Mouse (Mus musculus) liver, embryonic 12.5 days (tissue): ENCODE measurements around the gene Six4. TPM values are rescaled to one million over a fixed set of nuclear protein-coding genes. Genes with fewer than 3 reads are reported as not detected.
"Not testable (repeated sequence)": the region's sequence is repeated elsewhere in the genome, so short reads cannot be mapped to it uniquely, and the experiment has no call there.

Experiments
- ATAC-seq: fragments of 200-750 bp; cut with Nextera tagmentation; 2 replicates; pipeline ENCODE4 v1.8.0; 2017; ENCODE audit warnings: moderate number of reproducible peaks, mild to moderate bottlenecking, moderate library complexity
- H3K27ac ChIP-seq: fragments of 300-500 bp; sonication (generic); 2 replicates; pipeline ENCODE4 v1.5.1; 2016; ENCODE audit warnings: mild to moderate bottlenecking
- H3K27me3 ChIP-seq: fragments of 300-500 bp; sonication (generic); replicated peaks from 2 replicates; pipeline ENCODE4 v1.6.1; 2016; ENCODE audit warnings: mild to moderate bottlenecking, moderate library complexity
- H3K36me3 ChIP-seq: fragments of 300-500 bp; sonication (generic); 2 replicates; pipeline ENCODE4 v1.6.1; 2016; ENCODE audit warnings: mild to moderate bottlenecking, moderate library complexity
- H3K4me1 ChIP-seq: fragments of 300-500 bp; sonication (generic); 2 replicates; pipeline ENCODE4 v1.6.1; 2016
- H3K4me2 ChIP-seq: fragments of 300-500 bp; sonication (generic); 2 replicates; pipeline ENCODE4 v1.6.1; 2016; ENCODE audit warnings: mild to moderate bottlenecking, moderate library complexity
- H3K4me3 ChIP-seq: fragments of 300-500 bp; sonication (generic); 2 replicates; pipeline ENCODE4 v1.5.1; 2016; ENCODE audit warnings: mild to moderate bottlenecking, moderate library complexity
- H3K9ac ChIP-seq: fragments of 300-500 bp; sonication (generic); 2 replicates; pipeline ENCODE4 v1.6.1; 2016; ENCODE audit warnings: mild to moderate bottlenecking, moderate library complexity
- H3K9me3 ChIP-seq: fragments of 300-500 bp; sonication (generic); replicated peaks from 2 replicates; pipeline ENCODE4 v1.6.1; 2016; ENCODE audit warnings: mild to moderate bottlenecking, moderate library complexity
- WGBS: fragments of 180-500 bp; shearing (Covaris S2); methylation state at CpG from one replicate; pipeline ENCODE4 v1.1.7; 2016; ENCODE audit not compliant: insufficient replicate concordance; 5-methylcytosine and 5-hydroxymethylcytosine counted together
- polyA plus RNA-seq: library from polyadenylated mRNA; unstranded; fragments of >200 nt; fragmentation: Nextera tagmentation; extraction: Ambion mirVana; gene quantifications from 2 replicates; pipeline ENCODE4 v1.2.1, GENCODE M21; 2016

Six4 gene
- polyA plus RNA-seq, 1 experiment from 2014 or later, result 0.18 TPM

DNA sequence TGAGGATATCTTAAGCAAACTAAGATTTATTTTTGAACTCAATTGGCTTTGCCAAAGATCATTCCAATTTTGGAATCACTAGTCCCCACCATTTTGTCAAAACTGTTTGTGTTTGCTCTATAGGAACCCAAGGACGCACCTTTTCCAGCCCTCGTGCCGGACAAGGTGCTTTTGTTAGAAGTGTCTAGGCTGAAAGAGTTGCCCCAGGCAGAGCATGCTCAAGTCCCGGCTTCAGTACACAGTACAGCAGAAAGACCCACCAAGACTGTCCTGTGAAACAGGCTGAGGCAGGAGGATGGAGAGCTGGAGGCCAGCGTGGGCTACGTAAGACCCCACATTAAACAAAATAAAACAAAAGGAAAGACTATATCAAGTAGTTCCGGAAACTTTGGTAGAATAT, 26.2 kb downstream of the Six4 start:
- H3K9me3 ChIP-seq, result no peaks in the 10 kb centered on the region
- H3K4me1 ChIP-seq, result peaks cover 16% of the 10 kb centered on the region
- H3K36me3 ChIP-seq, result no peaks in the 10 kb centered on the region
- H3K9ac ChIP-seq, result no peak overlapping the region
- ATAC-seq, result no peak
- 83% methylated on average over 7 of the region's 7 CpGs for WGBS
- no peak overlapping the region for H3K4me2 ChIP-seq
- peaks cover 20% of the 10 kb centered on the region for H3K27me3 ChIP-seq
- no peak overlapping the region for H3K27ac ChIP-seq
- no peak overlapping the region for H3K4me3 ChIP-seq

DNA sequence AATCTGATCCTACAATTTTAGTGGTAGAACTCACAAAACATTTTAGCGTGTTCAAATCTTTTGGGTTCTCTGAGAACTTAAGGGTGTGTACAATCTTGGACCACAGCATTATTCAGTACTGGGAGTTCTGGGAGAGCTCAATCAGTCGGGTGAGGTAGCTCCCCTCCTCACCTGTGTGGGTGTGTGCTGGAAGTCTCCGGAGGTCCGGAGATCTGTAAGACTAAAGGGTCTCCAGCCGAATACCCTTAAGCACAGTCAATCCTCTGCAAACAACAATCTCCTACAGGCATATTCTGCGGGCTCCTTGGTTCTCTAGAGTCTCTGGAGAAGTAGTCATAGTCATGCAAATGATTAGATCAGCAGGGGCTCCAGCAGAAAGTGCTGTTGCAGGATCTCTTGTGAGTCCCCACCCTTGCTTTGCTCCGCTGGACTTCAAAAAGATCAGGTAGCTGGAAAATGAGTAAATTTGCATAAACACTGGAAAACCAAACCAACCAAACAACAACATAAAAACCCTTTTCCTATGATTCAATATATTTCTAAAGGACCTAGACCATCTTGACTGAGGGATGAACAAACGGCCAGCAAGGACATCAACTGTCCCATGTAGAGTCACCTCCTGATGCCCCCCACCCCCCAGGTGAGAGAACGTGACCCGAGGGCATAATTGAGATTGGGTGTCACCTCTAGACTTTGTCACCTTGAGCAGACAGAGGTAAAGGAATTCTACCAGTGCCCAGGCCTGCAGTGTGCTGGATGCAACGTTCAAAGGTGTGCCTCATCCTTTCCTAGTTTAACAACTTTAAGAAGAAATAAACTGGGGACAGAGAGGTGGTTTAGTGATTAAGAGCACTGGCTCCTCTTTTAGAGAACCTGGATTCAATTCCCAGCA, 27.3 kb downstream of the Six4 start:
- 29% methylated on average over 11 of the region's 11 CpGs for WGBS
- H3K4me3 ChIP-seq, result no peak overlapping the region
- H3K27ac ChIP-seq, result no peak overlapping the region
- no peak for ATAC-seq
- no peak overlapping the region for H3K4me2 ChIP-seq
- H3K27me3 ChIP-seq, result peaks cover 20% of the 10 kb centered on the region
- H3K4me1 ChIP-seq, result peaks cover 16% of the 10 kb centered on the region
- H3K9ac ChIP-seq, result no peak overlapping the region
- H3K9me3 ChIP-seq, result no peaks in the 10 kb centered on the region
- no peaks in the 10 kb centered on the region for H3K36me3 ChIP-seq

DNA sequence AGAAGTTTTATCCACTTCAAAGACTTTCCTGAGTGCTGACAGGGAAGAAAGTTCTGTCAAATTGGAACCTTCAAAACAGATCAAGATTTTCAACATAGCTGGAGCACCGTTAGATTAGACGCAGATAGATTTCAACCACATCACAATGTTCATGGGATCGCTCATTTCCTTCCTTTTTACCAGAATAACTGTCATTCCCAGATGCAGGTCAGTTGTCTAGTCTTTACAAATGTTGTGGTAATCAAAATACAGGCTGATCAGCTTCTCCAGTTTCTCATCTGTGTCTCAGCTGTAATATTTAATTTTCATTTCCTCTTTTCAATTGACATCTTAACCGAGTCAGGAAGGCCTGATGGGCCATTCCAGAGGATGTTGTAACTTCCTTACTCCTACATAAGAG, 29.5 kb downstream of the Six4 start:
- 52% methylated on average over 4 of the region's 4 CpGs for WGBS
- ATAC-seq, result no peak
- Histone ChIP-seq H3K36me3 (no peaks in the 10 kb centered on the region), H3K4me3 (no peak overlapping the region), H3K4me1 (peaks cover 8% of the 10 kb centered on the region), H3K9me3 (no peaks in the 10 kb centered on the region), H3K27ac (no peak overlapping the region), H3K4me2 (no peak overlapping the region), H3K27me3 (peaks cover 20% of the 10 kb centered on the region), H3K9ac (no peak overlapping the region)

DNA sequence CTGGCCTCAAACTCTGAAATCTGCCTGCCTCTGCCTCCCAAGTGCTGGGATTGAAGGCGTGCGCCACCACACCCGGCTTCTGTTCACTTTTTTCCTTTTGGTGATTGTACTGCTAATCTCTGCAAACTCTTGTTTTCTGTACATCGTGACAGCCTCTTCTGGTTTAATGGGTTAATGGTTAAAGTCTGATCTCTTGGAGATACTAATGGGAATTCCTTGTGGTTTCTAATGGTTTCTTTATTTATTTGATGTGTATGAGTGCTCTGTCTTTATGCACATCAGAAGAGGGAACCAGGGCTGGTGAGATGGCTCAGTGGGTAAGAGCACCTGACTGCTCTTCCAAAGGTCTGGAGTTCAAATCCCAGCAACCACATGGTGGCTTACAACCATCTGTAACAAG, 31.4 kb downstream of the Six4 start:
- not testable (repeated sequence) for H3K9ac ChIP-seq, H3K4me2 ChIP-seq, H3K27ac ChIP-seq, H3K4me1 ChIP-seq, H3K36me3 ChIP-seq, H3K9me3 ChIP-seq, H3K4me3 ChIP-seq, ATAC-seq
- H3K27me3 ChIP-seq, result peaks cover 17% of the 10 kb centered on the region; the same call in 1 of the 2 replicates
- WGBS, result 64% methylated on average over 4 of the region's 4 CpGs

DNA sequence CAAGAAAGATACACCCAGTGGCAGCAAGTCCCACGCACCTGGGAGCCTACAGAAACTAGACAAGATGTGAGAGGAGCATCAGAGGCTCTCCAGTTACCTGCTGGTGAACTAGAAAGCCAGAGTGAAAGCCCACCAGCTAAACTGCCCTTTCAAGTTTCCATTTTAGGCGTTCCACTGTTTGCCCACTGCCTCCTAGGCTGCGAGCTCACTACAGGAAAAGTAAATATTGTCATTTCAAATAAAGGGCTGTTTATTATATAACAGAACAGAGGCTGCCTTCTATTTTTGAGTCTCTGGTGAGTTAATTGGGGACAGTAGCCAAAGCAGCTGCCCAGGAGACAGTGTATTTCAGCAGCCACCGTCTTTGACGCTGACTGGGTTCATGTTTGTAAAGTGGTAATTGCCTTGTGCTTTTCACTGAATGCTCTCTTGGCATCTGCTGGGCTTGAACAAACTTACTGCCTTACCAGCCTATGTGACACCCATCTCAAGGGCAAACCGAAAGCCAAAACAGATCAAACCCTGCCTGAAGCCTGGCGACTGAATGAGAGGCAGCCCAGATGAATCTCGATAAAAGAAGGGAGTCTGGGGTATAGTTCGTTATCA, 52.3 kb downstream of the Six4 start:
- Histone ChIP-seq H3K9ac (no peak overlapping the region), H3K4me3 (no peak overlapping the region), H3K4me1 (no peaks in the 10 kb centered on the region), H3K27ac (no peak overlapping the region), H3K4me2 (no peak overlapping the region), H3K9me3 (no peaks in the 10 kb centered on the region), H3K36me3 (no peaks in the 10 kb centered on the region), H3K27me3 (peaks cover 41% of the 10 kb centered on the region)
- 42% methylated on average over 9 of the region's 9 CpGs for WGBS
- no peak for ATAC-seq

DNA sequence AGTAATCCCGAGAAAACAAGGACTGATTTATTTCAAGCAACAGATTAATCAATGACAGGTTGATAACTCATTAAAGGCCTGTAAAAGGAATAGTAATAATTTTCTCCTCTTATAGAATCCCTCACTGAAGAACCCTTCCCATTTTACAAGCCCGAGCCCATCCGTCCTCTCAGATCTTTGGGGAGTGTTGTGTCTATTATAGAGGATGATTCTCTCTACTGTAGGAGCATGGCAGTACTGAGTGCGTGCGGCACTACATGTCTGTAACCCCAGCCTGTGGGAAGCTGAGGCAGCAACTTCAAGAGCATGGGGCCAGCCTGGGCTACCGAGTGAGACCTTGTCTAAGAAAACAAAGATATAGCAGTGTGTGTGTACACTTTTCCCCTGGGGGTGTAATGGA, 55.8 kb downstream of the Six4 start:
- Histone ChIP-seq H3K27me3 (peaks cover 76% of the 10 kb centered on the region), H3K9me3 (no peaks in the 10 kb centered on the region), H3K36me3 (no peaks in the 10 kb centered on the region), H3K4me1 (peaks cover 10% of the 10 kb centered on the region; the same call in 1 of the 2 replicates), H3K4me3 (no peak overlapping the region), H3K4me2 (no peak overlapping the region), H3K9ac (no peak overlapping the region), H3K27ac (no peak overlapping the region)
- ATAC-seq, result no peak
- 68% methylated on average over 6 of the region's 6 CpGs for WGBS

DNA sequence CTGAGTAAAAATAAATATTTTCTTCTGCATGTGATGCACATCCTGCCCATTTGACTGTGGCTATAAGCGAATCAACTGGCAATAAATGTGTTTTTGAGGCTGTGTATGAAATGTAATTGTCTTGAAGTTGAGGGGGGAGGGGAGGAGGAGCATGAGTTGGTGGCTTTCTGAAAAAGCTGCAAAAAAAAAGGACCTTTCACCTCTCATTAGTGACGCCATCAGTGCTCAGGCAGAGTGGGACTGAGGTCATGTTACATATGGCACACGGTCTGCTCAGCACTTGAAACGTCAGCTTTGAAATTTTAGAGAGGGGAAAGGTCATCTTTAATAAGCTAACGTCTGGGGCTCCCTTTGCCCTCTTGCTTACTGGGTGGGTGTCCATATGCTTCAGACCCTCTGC, 57.8 kb downstream of the Six4 start:
- ATAC-seq, result no peak
- WGBS, result 19% methylated on average over 5 of the region's 5 CpGs
- H3K4me1 ChIP-seq, result peaks cover 10% of the 10 kb centered on the region; the same call in 1 of the 2 replicates

DNA sequence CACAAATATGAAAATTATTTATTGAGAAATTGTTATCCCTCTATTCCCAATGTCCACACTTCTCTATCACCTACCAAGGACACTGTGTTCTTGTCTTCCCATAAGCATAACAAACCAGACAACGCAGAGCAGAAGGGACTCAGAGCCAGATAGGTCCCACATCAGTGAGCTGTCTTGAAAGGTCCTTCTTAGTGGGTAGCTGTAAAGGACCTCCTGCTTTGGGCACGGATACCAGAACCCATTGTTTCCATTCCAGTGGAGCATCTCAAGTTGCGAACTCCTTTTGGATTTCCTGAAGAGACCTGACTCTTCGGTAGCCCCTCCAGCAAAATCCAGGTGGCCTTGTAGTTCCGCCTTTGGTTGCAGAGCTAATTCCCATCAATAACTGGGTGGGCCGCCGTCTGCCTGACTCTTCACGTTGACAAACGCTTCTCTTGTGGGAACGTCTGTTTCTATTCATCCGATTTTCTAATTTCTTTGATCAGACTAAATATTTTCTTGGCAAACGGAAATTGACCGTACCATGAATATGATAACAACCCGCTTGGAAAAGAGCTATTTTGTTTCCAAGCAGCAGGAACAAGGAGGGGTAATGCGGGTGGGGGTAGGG, 58.6 kb downstream of the Six4 start:
- H3K9ac ChIP-seq, result no peak overlapping the region
- H3K4me2 ChIP-seq, result peak overlapping the region; percentile 78
- 21% methylated on average over 15 of the region's 15 CpGs for WGBS
- no peak overlapping the region for H3K27ac ChIP-seq
- no peak overlapping the region for H3K4me3 ChIP-seq
- peaks cover 10% of the 10 kb centered on the region; the same call in 1 of the 2 replicates for H3K4me1 ChIP-seq
- H3K36me3 ChIP-seq, result no peaks in the 10 kb centered on the region
- ATAC-seq, result no peak
- H3K9me3 ChIP-seq, result no peaks in the 10 kb centered on the region
- H3K27me3 ChIP-seq, result peaks cover 90% of the 10 kb centered on the region

More for the DNA sequence above, 57.8 kb downstream of the Six4 start:
- no peak overlapping the region for H3K9ac ChIP-seq
- no peak overlapping the region for H3K4me2 ChIP-seq
- no peak overlapping the region for H3K4me3 ChIP-seq
- H3K27ac ChIP-seq, result no peak overlapping the region
- H3K36me3 ChIP-seq, result no peaks in the 10 kb centered on the region
- H3K9me3 ChIP-seq, result no peaks in the 10 kb centered on the region
- H3K27me3 ChIP-seq, result peaks cover 82% of the 10 kb centered on the region

DNA sequence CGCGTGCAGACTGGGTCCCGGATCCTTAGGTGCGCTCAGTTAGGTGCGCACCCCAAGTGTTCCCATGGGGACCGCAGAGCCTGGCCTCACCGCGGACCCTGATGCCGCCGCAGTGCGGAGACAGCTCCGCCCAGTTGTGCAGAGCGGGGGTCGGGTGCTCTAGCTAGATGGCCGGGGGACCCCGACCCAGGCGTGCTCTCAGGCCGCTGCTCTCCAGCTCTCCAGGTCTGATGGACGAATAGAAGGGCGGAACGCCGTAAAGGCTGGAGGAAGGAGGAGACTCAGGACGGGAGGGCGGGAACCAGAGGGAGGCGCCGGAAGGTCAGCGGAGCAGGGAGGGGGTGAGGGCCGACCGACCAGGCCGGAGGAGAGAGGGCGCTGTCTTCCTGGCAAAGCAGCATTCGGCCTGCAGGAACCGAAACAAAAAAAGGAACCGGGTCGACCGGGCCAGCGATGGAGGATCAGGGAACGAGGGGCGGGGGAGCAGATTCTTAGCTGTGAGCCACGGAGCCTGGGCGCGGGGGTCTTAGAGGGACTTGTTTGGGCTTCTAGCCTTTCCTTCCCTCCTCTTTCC, 59.5 kb downstream of the Six4 start, which contains the start of gene Six1:
Six1 (minus strand) TSS at position 220 of the 574 bp plus-strand sequence.
- Histone ChIP-seq H3K27ac (no peak within 1 kb of the TSS), H3K9me3 (no peaks in the 10 kb centered on the region), H3K4me1 (peaks cover 10% of the 10 kb centered on the region; the same call in 1 of the 2 replicates), H3K4me3 (peak within 1 kb of the TSS; percentile 58), H3K9ac (0 out of 2 replicates have a peak within 1 kb of the TSS, but pooled peaks have one; percentile 23), H3K4me2 (peak within 1 kb of the TSS; percentile 78), H3K27me3 (peaks cover 99% of the 10 kb centered on the region), H3K36me3 (no peaks in the 10 kb centered on the region)
- ATAC-seq, result peak; percentile 66
- under 1% methylated on average over 42 of the region's 42 CpGs for WGBS

DNA sequence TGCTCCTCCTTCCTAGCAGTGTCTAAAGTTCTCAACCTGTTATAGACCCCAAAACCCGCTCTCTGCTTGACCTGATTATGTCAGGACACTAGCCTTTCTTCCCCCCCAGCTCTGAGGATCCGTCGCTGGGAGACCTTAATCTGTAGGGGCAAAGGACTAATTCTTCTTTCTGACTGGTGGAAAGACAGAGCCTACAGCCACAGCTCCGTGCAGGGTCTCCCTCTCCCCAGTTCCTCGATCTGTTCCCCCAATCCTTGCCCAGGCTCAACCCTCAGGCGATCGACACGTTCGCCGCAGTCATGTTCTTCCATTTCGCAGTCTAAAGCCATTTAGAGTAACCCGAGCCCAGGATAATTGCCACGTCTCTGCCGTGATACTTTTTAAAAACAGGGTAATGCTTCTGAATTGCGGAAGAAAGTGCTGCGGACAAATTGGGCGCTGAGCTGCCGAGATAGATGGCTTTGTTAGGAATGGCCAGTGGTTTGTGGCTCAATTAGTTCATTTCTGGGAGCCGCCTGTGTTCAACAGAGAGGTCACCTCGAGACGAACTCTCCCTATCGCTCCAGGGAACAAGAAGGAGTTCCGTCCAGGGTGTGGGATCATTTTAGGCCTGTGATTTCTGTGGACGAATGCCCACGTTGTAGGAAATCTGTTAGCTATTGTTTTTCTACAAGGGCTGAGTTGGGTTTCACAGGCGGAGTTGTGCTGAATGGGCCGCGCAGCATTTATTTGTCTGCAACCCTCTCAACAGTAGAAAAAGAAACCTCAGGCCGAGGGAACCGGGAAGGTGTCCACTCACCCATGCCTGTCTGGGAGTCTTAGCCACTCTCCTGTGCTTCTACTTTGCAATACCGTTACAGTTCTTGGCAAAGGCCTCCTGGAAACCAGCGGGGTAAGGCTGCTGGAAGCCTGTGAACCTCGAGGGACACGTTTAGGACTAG, 60.3 kb downstream of the Six4 start:
- peak; percentile 40 for ATAC-seq
- Histone ChIP-seq H3K27ac (no peak overlapping the region), H3K9me3 (no peaks in the 10 kb centered on the region), H3K27me3 (peaks cover 100% of the 10 kb centered on the region), H3K4me2 (peak overlapping the region; percentile 78), H3K36me3 (no peaks in the 10 kb centered on the region), H3K4me3 (peak overlapping the region; percentile 58), H3K4me1 (peaks cover 10% of the 10 kb centered on the region; the same call in 1 of the 2 replicates), H3K9ac (no peak overlapping the region)
- WGBS, result 2% methylated on average over 34 of the region's 34 CpGs
